27 mouse cellular contexts compared by ENCODE assay signal in the genomic region with DNA sequence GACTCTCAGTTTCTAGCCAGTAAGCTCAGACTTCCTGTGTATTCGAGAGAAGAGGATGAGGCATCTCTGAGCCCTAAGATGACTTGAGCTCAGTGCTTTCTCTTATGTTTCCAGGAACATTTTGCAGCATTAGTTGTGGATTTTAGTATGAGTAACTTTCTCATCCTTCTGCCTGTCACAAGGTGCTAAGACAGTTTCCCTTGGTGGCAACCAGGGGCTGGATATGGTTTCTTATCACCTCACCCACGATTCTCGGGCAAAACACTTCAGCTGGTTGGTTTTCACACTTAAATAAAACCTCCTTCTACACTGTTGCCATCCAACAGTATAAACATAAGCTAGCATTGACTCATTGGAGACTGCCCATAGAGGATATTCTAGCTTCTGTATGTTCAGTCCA.
DNase-seq lines count a peak whose midpoint lies in the region; ATAC-seq and TF ChIP-seq lines count a peak whose summit lies in the region.
"Had no signal": no experiment of that assay in that cellular context is flagged by ENCODE, and none has a peak within 500 bp of the region (broad histone marks: within the 10 kb centered on the region; RNA-seq: fewer than 3 reads in every experiment).

No protein-coding gene starts in this region.

- ATAC-seq in lung, postnatal 0 days = no peak
- ATAC-seq: hindbrain, postnatal 0 days; intestine, embryonic 15.5 days; midbrain, embryonic 13.5 days had no signal

- no peak for TF ChIP-seq CTCF in left cerebral cortex, adult 2 months (IDR thresholded peaks at IDR 0.05)
- no peak for TF ChIP-seq CTCF in lung, postnatal 0 days (IDR thresholded peaks at IDR 0.05)

- H3K27me3 ChIP-seq in lung, postnatal 0 days (replicated peaks; ENCODE audit: insufficient read depth, low read length) = no peaks in the 10 kb centered on the region
- H3K27me3 ChIP-seq: heart, embryonic 15.5 days; hindbrain, embryonic 12.5 days; intestine, embryonic 15.5 days; limb, embryonic 15.5 days; liver, embryonic 13.5 days; midbrain, embryonic 13.5 days; neural tube, embryonic 13.5 days had no signal

- no peak for TF ChIP-seq EP300 in lung, postnatal 0 days (IDR thresholded peaks at IDR 0.05)

- no peaks in the 10 kb centered on the region for H3K9me3 ChIP-seq in lung, postnatal 0 days (ENCODE audit: low read length)
- H3K9me3 ChIP-seq: heart, embryonic 10.5 days; heart, embryonic 15.5 days; hindbrain, embryonic 12.5 days; intestine, embryonic 15.5 days; limb, embryonic 15.5 days; liver, embryonic 13.5 days; midbrain, embryonic 13.5 days; neural tube, embryonic 13.5 days had no signal

- no peaks in the 10 kb centered on the region for H3K36me3 ChIP-seq in lung, postnatal 0 days (ENCODE audit: insufficient read depth, low read length)
- H3K36me3 ChIP-seq: heart, embryonic 10.5 days; heart, embryonic 15.5 days; hindbrain, embryonic 12.5 days; intestine, embryonic 15.5 days; limb, embryonic 15.5 days; liver, embryonic 13.5 days; midbrain, embryonic 13.5 days had no signal

- 57% methylated on average over 3 of the region's 3 CpGs for WGBS in lung, postnatal 0 days

- peak; percentile 18 to 24 for DNase-seq in left cerebral cortex, adult 9 months (ENCODE audit: low spot score in 2 of 2)
- no peak for DNase-seq in left cerebral cortex, adult 2 months (ENCODE audit: extremely low spot score in 1 of 2, low spot score in 2 of 2)
- DNase-seq in right cerebral cortex, adult 2 months (ENCODE audit: low spot score in 2 of 2) = peak; percentile 29 to 40
- no peak for DNase-seq in right cerebral cortex, postnatal 4 days
- peak; percentile 5 to 11 for DNase-seq in left cerebral cortex, postnatal 36 days (ENCODE audit: low spot score in 2 of 2)
- no peak for DNase-seq in lung, postnatal 0 days (ENCODE audit: low spot score)
- DNase-seq: adrenal gland, postnatal 25 days; B cell, adult 2 months; cerebellum, adult 2 months; cerebellum, postnatal 14 days; gastrocnemius, postnatal 10 days; kidney, adult 2 months; kidney, postnatal 36 days; liver, embryonic 13.5 days; lung, adult 18-20 months; lung, postnatal 10 days; thymus, postnatal 4 days had no signal

- H3K4me3 ChIP-seq in left cerebral cortex, adult 2 months = no peak overlapping the region
- H3K4me3 ChIP-seq in lung, postnatal 0 days (ENCODE audit: low read depth, low read length) = no peak overlapping the region
- H3K4me3 ChIP-seq: erythroblast, embryonic 14.5 days; heart, embryonic 10.5 days; heart, embryonic 15.5 days; hindbrain, embryonic 12.5 days; intestine, embryonic 15.5 days; limb, embryonic 15.5 days; liver, embryonic 13.5 days; midbrain, embryonic 13.5 days; neural tube, embryonic 13.5 days had no signal

- H3K4me1 ChIP-seq in lung, postnatal 0 days (ENCODE audit: insufficient read depth, low read depth, low read length) = no peaks in the 10 kb centered on the region
- H3K4me1 ChIP-seq: intestine, embryonic 15.5 days; liver, embryonic 13.5 days had no signal

- intact Hi-C loops in left cerebral cortex, adult 2 months (cut with DNase I) = no loop called here
- intact Hi-C loops in left cerebral cortex, postnatal 36 days (cut with DNase I) = no loop called here

- no peak overlapping the region for H3K9ac ChIP-seq in lung, postnatal 0 days (replicated peaks; ENCODE audit: low read depth)
- H3K9ac ChIP-seq: heart, embryonic 15.5 days; hindbrain, embryonic 12.5 days; intestine, embryonic 15.5 days; limb, embryonic 15.5 days; liver, embryonic 13.5 days; midbrain, embryonic 13.5 days; neural tube, embryonic 13.5 days had no signal

- no peak overlapping the region for H3K4me2 ChIP-seq in lung, postnatal 0 days (replicated peaks; ENCODE audit: low read depth, low read length)
- H3K4me2 ChIP-seq: heart, embryonic 15.5 days; hindbrain, embryonic 12.5 days; intestine, embryonic 15.5 days; limb, embryonic 15.5 days; liver, embryonic 13.5 days; midbrain, embryonic 13.5 days; neural tube, embryonic 13.5 days had no signal

- H3K27ac ChIP-seq in left cerebral cortex, adult 2 months = no peak overlapping the region
- H3K27ac ChIP-seq in lung, postnatal 0 days (ENCODE audit: low read length) = no peak overlapping the region
- H3K27ac ChIP-seq: heart, embryonic 10.5 days; heart, embryonic 15.5 days; hindbrain, embryonic 12.5 days; hindbrain, postnatal 0 days; intestine, embryonic 15.5 days; limb, embryonic 15.5 days; liver, embryonic 13.5 days; macrophage; midbrain, embryonic 13.5 days; neural tube, embryonic 13.5 days had no signal

Comparison
In these comparisons a context has a peak if more than half of its experiments do, and no peak if none do; other contexts are left out.
1. DNase-seq: peak in left cerebral cortex, adult 9 months (2 of 2), right cerebral cortex, adult 2 months (2 of 2) and left cerebral cortex, postnatal 36 days (2 of 2); none in left cerebral cortex, adult 2 months (0 of 2), right cerebral cortex, postnatal 4 days (single experiment) and lung, postnatal 0 days (single experiment).